Mouse (Mus musculus) midbrain, embryonic 15.5 days (tissue): ENCODE data around the gene Lsm3. TPM values are rescaled to one million over a fixed set of nuclear protein-coding genes. Genes with fewer than 3 reads are reported as not detected.

ENCODE experiments used
- ATAC-seq: fragments of 200-750 bp; cut with Nextera tagmentation; replicated peaks from 2 replicates; pipeline ENCODE4 v1.8.0; 2017; ENCODE audit warnings: moderate TSS enrichment
- H3K27ac ChIP-seq: fragments of 300-500 bp; sonication (generic); 2 replicates; pipeline ENCODE4 v1.5.1; 2015; ENCODE audit warnings: mild to moderate bottlenecking, inconsistent platforms
- H3K27me3 ChIP-seq: fragments of 300-500 bp; sonication (generic); replicated peaks from 2 replicates; pipeline ENCODE4 v1.6.1; 2015; ENCODE audit warnings: inconsistent platforms
- H3K36me3 ChIP-seq: fragments of 300-500 bp; sonication (generic); replicated peaks from 2 replicates; pipeline ENCODE4 v1.6.1; 2015; ENCODE audit warnings: inconsistent platforms
- H3K4me1 ChIP-seq: fragments of 300-500 bp; sonication (generic); 2 replicates; pipeline ENCODE4 v1.6.1; 2015; ENCODE audit warnings: inconsistent platforms
- H3K4me2 ChIP-seq: fragments of 300-500 bp; sonication (generic); 2 replicates; pipeline ENCODE4 v1.6.1; 2015; ENCODE audit warnings: inconsistent platforms, mild to moderate bottlenecking, moderate library complexity
- H3K4me3 ChIP-seq: fragments of 300-500 bp; sonication (generic); 2 replicates; pipeline ENCODE4 v1.5.1; 2015; ENCODE audit warnings: mild to moderate bottlenecking, inconsistent platforms
- H3K9ac ChIP-seq: fragments of 300-500 bp; sonication (generic); 2 replicates; pipeline ENCODE4 v1.6.1; 2015; ENCODE audit warnings: mild to moderate bottlenecking, inconsistent platforms
- H3K9me3 ChIP-seq: fragments of 300-500 bp; sonication (generic); 2 replicates; pipeline ENCODE4 v1.6.1; 2016; ENCODE audit warnings: inconsistent platforms
- WGBS: fragments of 180-500 bp; shearing (Covaris S2); methylation state at CpG from one replicate; pipeline ENCODE4 v1.1.7; 2015; ENCODE audit warnings: mixed read lengths; 5-methylcytosine and 5-hydroxymethylcytosine counted together
- polyA plus RNA-seq: library from polyadenylated mRNA; unstranded; fragments of >200 nt; fragmentation: Nextera tagmentation; extraction: Ambion mirVana; gene quantifications from 2 replicates; pipeline ENCODE4 v1.2.1, GENCODE M21; 2015

The Lsm3 gene
- polyA plus RNA-seq, 1 experiment from 2014 or later = 149 TPM

DNA sequence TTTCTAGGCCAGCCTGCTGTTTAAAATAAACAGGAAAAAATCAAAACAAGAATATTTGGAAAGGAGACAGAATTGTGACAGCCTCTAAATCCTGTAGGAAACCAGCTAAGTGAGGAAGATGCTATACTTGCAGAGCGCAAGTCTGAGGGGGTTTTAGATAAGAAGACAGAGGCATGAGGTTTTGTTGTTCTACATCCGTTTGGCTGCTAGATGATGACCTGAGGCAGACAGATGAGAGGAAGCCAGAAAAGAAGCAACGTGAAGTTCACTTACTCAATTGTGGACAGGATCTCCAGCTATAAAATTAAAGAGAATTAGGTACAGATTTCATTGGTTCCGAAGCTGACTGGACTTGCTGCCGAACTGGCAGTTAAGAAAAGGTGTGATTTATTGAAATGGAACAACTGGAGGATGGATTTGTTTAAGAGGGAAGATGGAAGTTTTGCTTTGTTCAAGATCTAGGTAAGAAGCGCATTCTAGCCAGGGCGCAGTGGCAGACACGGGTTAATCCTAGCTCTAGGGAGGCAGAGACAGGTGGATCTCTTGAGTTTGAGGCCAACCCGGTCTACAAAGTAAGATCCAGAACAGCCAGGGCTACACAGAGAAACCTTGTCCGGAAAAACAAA, 878 bp upstream of the Lsm3 start:
- H3K4me3 ChIP-seq = peak overlapping the region; percentile 79
- peak overlapping the region; percentile 64 for H3K9ac ChIP-seq
- no peaks in the 10 kb centered on the region for H3K9me3 ChIP-seq
- H3K27ac ChIP-seq = peak overlapping the region; percentile 78
- ATAC-seq = no peak
- 30% methylated on average over 10 of the region's 10 CpGs for WGBS
- H3K36me3 ChIP-seq = peaks cover 4% of the 10 kb centered on the region; the same call in 1 of the 2 replicates
- H3K27me3 ChIP-seq = no peaks in the 10 kb centered on the region
- peak overlapping the region; percentile 91 for H3K4me2 ChIP-seq
- peaks cover 25% of the 10 kb centered on the region for H3K4me1 ChIP-seq

DNA sequence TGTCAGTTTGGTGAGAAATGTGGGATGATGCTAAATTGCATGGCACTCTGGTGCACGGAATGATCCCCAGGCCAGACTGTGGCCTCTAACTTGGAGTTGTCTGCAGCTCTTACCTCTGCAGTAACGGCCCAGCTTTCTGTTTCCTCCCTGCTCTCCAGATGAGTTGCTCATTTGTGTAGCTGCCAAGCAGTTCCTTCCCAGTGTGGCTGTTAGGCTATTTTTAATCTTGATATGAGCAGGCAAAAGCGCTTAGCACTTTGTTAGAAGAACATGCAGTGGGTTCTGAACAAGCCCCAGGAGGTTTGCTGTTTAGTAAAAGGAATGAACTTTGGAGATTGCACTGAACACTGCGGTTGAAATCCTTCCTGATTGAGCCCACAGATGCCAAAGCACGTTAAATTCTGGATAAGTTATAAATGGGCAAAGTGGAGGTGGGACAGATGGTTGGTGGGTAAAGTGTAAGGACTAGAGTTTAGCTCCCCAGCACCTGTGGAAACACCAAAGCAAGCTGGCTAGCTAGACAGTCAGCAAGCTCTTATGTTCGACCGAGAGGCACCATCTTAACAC, 2.8 kb downstream of the Lsm3 start:
- Histone ChIP-seq H3K9ac (no peak overlapping the region), H3K4me3 (no peak overlapping the region), H3K36me3 (peaks cover 28% of the 10 kb centered on the region; the same call in 1 of the 2 replicates), H3K9me3 (no peaks in the 10 kb centered on the region), H3K27me3 (no peaks in the 10 kb centered on the region), H3K4me1 (peaks cover 25% of the 10 kb centered on the region), H3K27ac (no peak overlapping the region), H3K4me2 (no peak overlapping the region)
- 93% methylated on average over 7 of the region's 7 CpGs for WGBS
- ATAC-seq = no peak

DNA sequence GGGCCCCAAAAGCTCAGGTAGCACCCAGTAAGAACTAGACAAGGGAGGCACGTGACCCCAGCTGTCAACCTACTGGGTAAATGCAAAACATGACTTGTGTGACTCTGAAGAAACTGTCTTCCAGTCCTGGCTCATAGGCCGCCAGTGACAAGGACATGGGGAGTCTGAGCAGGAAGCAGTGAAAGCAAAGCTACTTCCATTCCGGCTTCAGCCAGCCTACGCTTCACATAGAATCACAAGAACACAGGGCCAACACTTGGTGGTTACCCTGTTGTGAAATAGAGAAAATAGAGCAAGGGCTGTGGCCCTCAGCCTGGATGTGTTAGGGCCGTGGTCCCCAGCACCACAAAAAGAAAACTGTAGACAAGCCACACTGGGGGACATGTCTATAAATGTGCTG, 7.1 kb downstream of the Lsm3 start:
- 96% methylated on average over 5 of the region's 5 CpGs for WGBS
- H3K9me3 ChIP-seq = no peaks in the 10 kb centered on the region

DNA sequence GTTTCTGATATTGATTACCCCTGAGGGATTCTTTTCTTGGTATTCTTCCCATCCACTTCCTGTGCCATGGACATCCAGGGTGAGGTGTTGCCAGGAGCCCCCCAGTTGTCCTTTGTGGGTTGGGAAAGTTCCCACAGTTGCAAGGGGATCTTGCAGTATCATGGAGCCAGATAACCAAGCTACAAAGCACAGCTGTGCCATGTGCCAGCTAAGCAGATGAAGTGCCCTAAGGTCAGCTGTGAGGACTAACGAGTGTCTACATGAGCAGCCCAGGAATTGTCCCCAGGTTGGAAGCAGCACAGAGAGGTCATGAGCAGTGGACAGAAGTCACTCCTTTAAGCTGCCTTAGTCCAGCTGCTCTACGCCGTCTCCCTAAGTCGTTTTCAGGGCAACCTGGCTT, 9.8 kb downstream of the Lsm3 start:
- ATAC-seq = no peak
- H3K36me3 ChIP-seq = peaks cover 21% of the 10 kb centered on the region; the same call in 1 of the 2 replicates
- H3K4me3 ChIP-seq = no peak overlapping the region
- H3K4me1 ChIP-seq = no peaks in the 10 kb centered on the region
- no peak overlapping the region for H3K4me2 ChIP-seq
- H3K27me3 ChIP-seq = no peaks in the 10 kb centered on the region
- no peak overlapping the region for H3K27ac ChIP-seq
- no peaks in the 10 kb centered on the region for H3K9me3 ChIP-seq
- WGBS = 87% methylated on average over 4 of the region's 4 CpGs
- no peak overlapping the region for H3K9ac ChIP-seq

More for the DNA sequence above, 7.1 kb downstream of the Lsm3 start:
- no peak for ATAC-seq
- no peak overlapping the region for H3K4me2 ChIP-seq
- H3K27me3 ChIP-seq = no peaks in the 10 kb centered on the region
- H3K4me3 ChIP-seq = no peak overlapping the region
- H3K4me1 ChIP-seq = no peaks in the 10 kb centered on the region
- peaks cover 28% of the 10 kb centered on the region; the same call in 1 of the 2 replicates for H3K36me3 ChIP-seq
- no peak overlapping the region for H3K27ac ChIP-seq
- H3K9ac ChIP-seq = no peak overlapping the region

DNA sequence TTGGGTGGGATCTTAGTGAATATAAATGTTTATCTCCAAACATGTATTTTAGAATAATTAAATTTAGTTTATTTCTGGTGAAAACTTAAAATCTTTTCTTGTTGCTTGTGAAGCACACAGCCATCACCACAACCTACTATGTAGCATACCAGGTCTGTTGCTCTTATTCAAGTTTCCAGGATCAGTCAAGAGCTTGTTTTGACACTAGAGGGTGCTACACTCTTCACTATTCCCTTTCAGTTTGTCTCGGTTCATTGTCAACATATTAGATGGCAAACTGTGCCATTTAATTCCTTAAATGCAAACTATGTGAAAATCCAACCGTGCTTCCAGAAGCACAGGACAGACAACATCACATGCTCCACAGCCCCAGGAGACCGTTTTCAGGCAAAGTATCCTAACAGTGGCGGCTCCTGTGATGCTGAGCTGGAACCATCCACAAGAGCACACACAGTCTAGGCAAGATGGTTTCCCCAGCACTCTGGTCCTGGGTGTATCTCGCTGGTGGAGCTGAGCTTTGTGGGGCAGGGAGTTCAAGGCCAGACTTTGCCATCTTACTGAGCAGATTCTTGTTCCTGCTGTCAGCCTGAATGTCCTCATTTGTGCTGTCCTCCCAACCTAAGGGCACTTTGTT, 11.6 kb downstream of the Lsm3 start:
- Histone ChIP-seq H3K4me2 (no peak overlapping the region), H3K27me3 (no peaks in the 10 kb centered on the region), H3K36me3 (peaks cover 6% of the 10 kb centered on the region; the same call in 1 of the 2 replicates), H3K4me1 (no peaks in the 10 kb centered on the region), H3K4me3 (no peak overlapping the region), H3K9ac (no peak overlapping the region), H3K27ac (no peak overlapping the region), H3K9me3 (no peaks in the 10 kb centered on the region)
- 48% methylated on average over 5 of the region's 5 CpGs for WGBS
- ATAC-seq = peak; percentile 60; the same call in 1 of the 2 replicates

DNA sequence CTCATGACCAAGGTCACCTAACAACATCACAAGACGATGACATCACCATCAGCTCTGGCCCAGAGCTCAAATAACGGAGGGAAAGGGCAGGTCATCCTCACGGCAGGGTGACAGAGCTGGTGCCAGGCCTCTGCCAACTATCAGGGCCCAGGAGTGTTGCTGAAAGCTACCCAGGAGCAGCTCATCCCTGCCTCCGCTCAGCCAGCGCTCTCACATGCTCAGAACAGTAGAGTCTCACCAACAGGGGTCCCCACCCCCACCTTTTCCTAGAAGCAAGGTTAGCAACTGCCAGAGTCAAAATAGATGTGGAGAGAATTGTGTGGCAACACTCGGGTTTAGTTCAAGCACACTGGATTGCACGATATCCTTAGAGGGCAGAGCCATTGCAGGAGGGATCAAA, 12.5 kb downstream of the Lsm3 start:
- Histone ChIP-seq H3K9ac (no peak overlapping the region), H3K27me3 (no peaks in the 10 kb centered on the region), H3K4me1 (no peaks in the 10 kb centered on the region), H3K27ac (no peak overlapping the region), H3K4me3 (no peak overlapping the region), H3K4me2 (no peak overlapping the region), H3K36me3 (peaks cover under 1% of the 10 kb centered on the region; the same call in 1 of the 2 replicates), H3K9me3 (no peaks in the 10 kb centered on the region)
- no peak for ATAC-seq
- 89% methylated on average over 7 of the region's 7 CpGs for WGBS

DNA sequence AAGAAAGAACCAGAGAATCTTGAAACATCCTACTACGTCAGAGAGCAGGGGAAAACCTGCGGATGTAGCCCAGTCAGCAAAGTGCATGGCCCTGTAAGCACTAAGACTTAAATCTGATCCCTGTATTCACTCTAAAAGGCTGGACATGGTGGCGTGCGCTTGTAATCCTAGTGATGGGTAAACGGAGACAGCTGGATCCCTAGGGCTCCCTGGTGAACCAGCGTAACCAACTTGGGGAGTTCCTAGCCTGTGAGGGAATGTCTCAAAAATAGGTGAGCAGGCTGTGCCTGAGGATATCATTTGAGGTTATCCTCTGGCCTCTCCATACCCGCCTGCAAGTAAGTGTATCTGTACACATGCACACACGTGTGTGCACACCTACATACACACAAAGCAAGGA, 14.9 kb downstream of the Lsm3 start:
- no peak for ATAC-seq
- Histone ChIP-seq H3K9ac (no peak overlapping the region), H3K27ac (no peak overlapping the region), H3K9me3 (no peaks in the 10 kb centered on the region), H3K4me3 (no peak overlapping the region), H3K4me2 (no peak overlapping the region), H3K4me1 (no peaks in the 10 kb centered on the region), H3K27me3 (no peaks in the 10 kb centered on the region), H3K36me3 (no peaks in the 10 kb centered on the region)
- 83% methylated on average over 8 of the region's 8 CpGs for WGBS

DNA sequence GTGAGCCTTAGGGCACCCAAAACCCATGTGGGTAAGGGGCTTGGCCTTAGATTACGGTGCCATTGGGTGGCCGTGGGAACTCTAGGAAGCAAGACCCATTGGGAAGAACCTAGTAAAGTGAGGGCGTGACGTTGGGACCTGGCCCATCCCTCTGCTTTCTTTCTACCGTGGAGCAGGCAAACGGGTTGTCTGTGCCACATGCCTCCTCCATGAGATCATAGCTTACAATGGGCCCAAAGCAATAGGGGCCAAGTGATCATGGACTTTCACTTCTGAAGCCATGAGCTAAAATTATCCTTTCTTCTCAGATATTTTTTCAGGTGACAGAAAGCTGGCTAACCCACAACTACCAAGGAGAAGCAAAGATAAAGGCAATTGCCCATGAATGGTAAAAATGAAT, 15.5 kb downstream of the Lsm3 start:
- H3K4me1 ChIP-seq = no peaks in the 10 kb centered on the region
- WGBS = 91% methylated on average over 6 of the region's 6 CpGs
- no peaks in the 10 kb centered on the region for H3K9me3 ChIP-seq
- H3K4me3 ChIP-seq = no peak overlapping the region
- no peak overlapping the region for H3K27ac ChIP-seq
- no peak overlapping the region for H3K9ac ChIP-seq
- H3K36me3 ChIP-seq = no peaks in the 10 kb centered on the region
- no peaks in the 10 kb centered on the region for H3K27me3 ChIP-seq
- no peak for ATAC-seq
- no peak overlapping the region for H3K4me2 ChIP-seq

DNA sequence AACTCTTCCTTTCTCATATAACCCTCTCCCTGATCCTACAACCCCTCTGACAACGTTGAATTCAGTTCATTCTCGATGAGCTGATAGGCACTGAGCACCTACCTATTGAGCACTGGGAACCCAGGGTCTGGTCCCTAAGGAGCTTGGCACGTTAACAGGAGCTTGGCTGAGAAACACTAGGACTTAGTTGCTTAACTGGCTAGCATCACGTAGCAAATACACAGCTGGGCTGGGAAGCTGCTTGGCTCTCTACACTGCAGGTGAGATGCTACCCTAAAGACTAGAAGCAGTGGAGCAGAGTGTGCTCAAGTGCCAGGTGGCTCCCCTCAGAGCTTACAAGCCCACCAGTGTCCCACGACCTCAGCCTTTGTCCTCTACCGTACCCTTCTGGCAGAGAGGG, 16.9 kb downstream of the Lsm3 start:
- H3K27ac ChIP-seq = no peak overlapping the region
- no peaks in the 10 kb centered on the region for H3K9me3 ChIP-seq
- 73% methylated on average over 6 of the region's 6 CpGs for WGBS
- H3K27me3 ChIP-seq = no peaks in the 10 kb centered on the region
- no peak for ATAC-seq
- no peaks in the 10 kb centered on the region for H3K36me3 ChIP-seq
- H3K4me1 ChIP-seq = no peaks in the 10 kb centered on the region
- H3K4me2 ChIP-seq = no peak overlapping the region
- H3K4me3 ChIP-seq = no peak overlapping the region
- no peak overlapping the region for H3K9ac ChIP-seq

DNA sequence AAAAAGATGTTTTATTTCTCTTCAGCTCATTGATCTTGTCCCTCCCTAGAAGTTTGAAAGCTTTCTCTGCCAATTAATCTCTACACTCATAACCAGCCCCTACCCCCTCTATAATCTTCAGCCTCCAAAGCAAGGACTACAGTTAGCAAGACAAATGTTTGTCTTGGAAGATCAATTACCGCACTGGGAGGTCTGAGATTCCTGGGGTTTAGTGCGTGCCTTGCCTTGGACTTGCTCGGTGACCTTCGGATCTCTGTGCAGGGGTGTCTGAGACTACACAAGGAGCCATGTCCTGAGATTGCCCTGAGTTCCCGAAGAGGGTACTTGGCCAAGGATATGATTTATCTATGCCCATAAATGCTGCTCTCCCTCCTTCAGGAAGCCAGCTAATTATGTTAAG, 17.6 kb downstream of the Lsm3 start:
- Histone ChIP-seq H3K9ac (no peak overlapping the region), H3K4me3 (no peak overlapping the region), H3K36me3 (no peaks in the 10 kb centered on the region), H3K4me1 (no peaks in the 10 kb centered on the region), H3K9me3 (no peaks in the 10 kb centered on the region), H3K27me3 (no peaks in the 10 kb centered on the region), H3K4me2 (no peak overlapping the region), H3K27ac (no peak overlapping the region)
- no peak for ATAC-seq
- WGBS = 63% methylated on average over 5 of the region's 5 CpGs

DNA sequence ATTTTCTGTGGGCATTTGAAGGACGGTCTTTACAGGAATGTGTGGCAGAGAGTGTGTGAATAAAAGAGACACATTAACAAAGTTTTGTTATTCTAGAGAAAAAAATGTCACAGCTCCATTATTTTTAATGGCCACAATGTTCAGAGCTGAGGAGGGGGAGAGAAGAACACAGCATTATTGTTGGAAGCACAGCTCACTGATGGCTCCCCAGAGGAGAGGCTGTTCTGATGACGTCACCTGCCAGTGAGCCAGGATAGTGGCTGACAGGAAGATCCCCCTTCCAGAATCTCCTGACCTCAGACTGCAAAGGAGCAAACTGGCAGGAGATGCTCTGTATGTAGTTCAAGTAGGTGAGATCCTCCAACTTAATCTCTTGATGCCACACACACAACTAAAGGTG, 18.0 kb downstream of the Lsm3 start:
- Histone ChIP-seq H3K4me3 (no peak overlapping the region), H3K27me3 (no peaks in the 10 kb centered on the region), H3K4me2 (no peak overlapping the region), H3K36me3 (no peaks in the 10 kb centered on the region), H3K4me1 (no peaks in the 10 kb centered on the region), H3K9ac (no peak overlapping the region), H3K9me3 (no peaks in the 10 kb centered on the region), H3K27ac (no peak overlapping the region)
- ATAC-seq = no peak
- WGBS = 57% methylated on average over 2 of the region's 2 CpGs

DNA sequence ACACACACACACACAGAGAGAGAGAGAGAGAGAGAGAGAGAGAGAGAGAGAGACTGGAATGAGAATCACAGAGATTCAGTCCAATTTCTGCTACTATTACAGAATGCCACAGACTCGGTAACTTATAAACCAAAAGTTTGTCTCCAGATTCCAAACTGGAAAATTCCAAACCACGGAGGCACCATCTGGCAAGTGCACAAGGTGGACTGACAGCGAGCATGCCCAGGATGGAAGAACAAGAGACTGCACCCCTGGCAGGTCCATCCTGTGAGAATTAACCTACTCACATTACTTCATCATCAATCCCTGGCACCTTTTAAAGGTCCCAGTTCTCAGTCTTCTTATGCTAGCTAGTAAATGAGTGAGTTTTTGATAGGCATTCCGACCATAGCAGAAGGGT, 18.5 kb downstream of the Lsm3 start:
- no peaks in the 10 kb centered on the region for H3K4me1 ChIP-seq
- no peak for ATAC-seq
- H3K4me3 ChIP-seq = no peak overlapping the region
- H3K27ac ChIP-seq = no peak overlapping the region
- 89% methylated on average over 4 of the region's 4 CpGs for WGBS
- H3K9me3 ChIP-seq = no peaks in the 10 kb centered on the region
- no peak overlapping the region for H3K4me2 ChIP-seq
- H3K36me3 ChIP-seq = no peaks in the 10 kb centered on the region
- no peak overlapping the region for H3K9ac ChIP-seq
- no peaks in the 10 kb centered on the region for H3K27me3 ChIP-seq

DNA sequence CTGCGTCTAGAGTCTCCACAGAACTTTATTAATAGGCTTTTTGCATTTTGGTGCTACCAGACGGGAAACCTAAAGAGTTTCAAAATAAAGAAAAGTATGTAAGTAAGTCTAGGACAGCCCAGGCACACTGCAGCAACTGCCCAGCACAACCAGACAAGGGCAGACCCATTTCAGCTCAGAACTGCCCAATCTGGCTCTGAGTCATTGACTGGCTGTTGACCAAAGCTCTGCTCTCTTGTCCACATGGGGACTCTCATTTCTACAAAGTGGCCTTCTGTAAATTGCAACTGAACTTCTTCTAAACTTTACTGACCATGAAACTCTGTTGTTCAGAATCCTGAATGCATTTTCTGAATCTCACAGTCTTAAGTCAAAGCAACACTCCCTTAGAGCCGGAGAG, 19.5 kb downstream of the Lsm3 start:
- Histone ChIP-seq H3K27ac (no peak overlapping the region), H3K9ac (no peak overlapping the region), H3K4me3 (no peak overlapping the region), H3K9me3 (no peaks in the 10 kb centered on the region), H3K27me3 (no peaks in the 10 kb centered on the region), H3K4me1 (no peaks in the 10 kb centered on the region), H3K4me2 (no peak overlapping the region), H3K36me3 (no peaks in the 10 kb centered on the region)
- 68% methylated on average over 3 of the region's 3 CpGs for WGBS
- ATAC-seq = no peak
